Mouse (Mus musculus): ENCODE data around the gene Haus3.

DNA sequence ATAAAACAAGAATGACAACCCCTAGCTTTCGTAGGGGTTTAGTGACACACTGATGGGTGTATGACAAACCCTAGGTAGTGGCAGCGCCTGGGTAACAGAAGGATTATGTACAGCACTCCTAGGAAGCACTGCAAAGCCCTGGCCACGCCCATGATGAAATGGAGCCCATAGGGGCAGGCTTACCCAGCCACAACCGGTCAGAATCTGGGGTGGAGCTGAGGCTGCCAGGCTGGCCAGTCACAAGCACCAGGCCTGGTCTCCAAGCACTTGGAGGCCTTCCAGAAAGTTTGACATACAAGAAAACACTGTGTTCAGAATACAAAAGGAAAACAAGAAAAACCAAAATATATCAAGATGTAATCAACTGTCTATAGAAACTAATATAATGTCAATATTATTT, 21.7 kb upstream of the Haus3 start:
- TF ChIP-seq POLR2A (IDR thresholded peaks at IDR 0.05; ENCODE audit: control insufficient read depth, extremely low read depth, insufficient read depth, low read length, poor library complexity): no peak
- no peak for TF ChIP-seq CTCF (IDR thresholded peaks at IDR 0.05; ENCODE audit: borderline replicate concordance, control insufficient read depth, extremely low read depth, insufficient read depth, low read length, poor library complexity)
